Mouse (Mus musculus) kidney, adult 11 months (tissue): ENCODE measurements around the gene Irgm1.
"Not testable (repeated sequence)": the region's sequence is repeated elsewhere in the genome, so short reads cannot be mapped to it uniquely, and the experiment has no call there.

Experiments used
- DNase-seq: peaks from one replicate; pipeline ENCODE4 v3.0.0; 2022

Gene Irgm1

DNA sequence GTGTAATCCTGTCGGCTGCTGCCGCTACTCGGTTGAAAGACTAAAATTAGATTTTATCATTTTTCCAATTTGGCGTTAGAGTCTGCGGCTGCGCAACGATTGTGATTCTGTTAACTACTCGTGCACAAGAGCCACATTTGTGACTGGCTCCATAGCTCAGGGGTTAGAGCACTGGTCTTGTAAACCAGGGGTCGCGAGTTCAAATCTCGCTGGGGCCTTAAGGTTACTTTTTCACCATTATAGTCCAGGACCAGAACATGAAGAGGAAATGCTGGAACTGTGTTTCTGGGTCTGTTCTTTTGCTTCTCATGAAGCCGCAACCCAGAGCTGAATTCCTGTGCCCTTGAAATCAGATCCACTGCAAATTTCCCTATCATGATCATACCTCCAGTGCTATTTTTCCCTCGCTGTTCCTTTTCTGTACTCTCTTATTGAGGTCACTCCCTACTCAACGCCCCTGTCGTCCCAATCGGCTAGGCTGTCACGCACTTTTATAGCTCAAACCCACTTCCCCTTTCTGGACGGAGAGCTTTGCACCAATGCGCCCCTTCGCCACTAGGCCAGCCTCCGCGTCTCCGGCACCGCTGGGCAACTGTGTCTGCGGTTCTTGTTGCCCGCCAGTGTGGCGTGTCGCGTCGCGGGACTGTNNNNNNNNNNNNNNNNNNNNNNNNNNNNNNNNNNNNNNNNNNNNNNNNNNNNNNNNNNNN, 17.9 kb downstream of the Irgm1 start:
- peak; percentile 85 for DNase-seq

DNA sequence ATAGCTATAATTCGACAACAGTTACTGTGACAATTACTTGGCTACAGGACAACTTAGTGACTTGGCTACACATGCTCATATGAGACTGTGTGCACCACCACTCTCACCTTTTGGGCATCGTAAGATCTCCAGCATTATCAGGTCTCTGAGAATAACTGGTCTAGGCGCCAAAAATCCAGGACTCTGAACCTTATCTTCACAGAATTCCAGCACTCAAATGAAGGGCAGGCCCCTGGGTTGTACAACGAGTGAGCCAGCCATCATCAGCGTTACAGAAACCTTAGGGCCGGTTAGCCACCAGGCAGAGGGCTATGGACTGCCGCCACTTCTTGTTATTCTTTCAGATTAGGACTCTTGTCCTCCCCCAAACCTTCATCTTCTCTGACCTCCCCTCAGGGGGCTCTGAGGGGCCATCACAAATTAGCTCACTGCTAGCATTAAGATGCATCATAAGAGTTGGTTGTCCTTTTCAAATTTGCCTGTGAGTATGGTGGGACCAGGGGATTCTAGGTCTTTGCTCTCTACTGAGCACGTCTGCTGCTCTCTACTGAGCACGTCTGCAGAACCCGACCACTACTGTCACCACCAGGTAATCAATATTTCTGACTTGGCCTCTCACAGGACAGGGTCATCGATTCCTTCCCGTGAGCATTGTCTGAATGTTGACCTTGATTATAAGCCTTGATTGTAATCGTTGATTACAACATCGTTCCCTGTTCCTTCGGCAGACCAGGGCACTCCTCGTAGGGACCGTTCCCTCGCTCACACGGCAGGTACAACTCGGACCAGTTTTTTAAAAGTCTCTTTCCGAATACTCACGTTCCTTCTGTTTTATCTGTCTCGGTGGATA, 18.6 kb downstream of the Irgm1 start:
- DNase-seq = no peak

DNA sequence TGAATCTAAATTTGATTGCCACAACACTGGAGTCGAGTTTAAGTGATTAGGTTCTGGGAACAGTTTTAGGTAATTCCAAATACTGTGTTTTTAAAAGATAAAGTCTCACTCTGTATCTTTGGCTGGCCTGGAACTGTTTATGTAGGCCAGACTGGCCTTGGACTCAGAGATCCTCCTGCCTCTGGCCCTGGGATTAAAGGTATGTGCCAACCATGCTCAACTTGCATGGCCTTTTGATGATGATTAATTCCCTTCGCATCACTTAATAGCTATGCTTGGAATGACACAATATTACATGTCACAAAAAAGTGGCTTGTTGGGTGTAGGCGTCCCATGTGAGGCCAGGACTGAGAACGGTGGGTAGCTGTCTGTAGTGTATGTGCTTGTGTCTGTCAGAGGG, 19.3 kb downstream of the Irgm1 start:
- DNase-seq = no peak

DNA sequence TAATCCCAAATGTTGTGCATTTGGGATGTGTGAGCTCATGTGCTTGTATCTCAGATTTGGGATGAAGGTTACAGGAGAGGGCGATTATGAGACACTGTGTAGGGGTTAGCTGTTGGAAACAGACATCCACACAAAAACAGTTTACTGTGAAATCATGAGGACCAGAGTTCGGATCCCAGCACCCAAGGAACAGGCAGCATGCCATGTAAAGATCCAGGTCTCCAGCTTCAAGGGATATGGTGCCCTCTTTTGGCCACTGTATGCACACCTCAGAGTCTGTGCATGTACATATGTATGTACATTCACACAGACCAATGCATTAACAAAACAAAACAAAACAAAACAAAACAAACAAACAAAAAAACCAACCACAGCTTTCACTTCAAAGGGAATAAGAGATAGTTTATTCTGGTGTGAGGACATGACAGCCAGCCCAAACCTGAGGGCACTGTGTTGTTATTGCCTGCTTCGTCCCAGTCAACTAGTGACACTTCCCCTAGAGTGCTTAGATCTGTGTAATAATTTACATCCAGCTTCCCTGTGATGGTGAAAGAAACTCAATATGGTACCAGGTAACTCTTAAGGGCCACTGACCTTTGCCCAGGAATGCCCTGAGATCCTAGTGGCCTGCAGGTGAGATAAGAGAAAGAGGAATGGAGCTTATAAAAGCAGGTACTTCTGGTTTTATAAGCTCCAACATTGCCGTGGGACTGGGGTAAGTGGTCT, 20.1 kb downstream of the Irgm1 start:
- DNase-seq = no peak

DNA sequence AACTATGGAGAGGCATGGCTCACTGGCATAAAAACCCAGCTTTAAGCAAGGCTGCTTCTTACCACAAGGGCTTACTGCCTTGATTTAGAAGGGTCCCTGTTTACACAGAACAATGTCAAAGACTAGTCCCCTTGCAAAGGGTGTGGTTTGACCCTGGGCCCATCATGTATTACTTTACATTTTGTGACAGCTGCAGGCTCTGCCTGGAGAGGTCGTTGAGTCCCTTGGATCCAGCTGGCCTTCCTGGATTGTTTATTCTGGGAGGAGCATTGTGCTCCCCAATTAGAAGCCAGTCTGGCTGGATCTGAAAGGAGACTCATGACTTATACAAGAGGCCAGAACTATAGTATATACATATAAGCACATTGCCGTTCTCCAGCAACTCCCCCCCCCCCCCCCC, 21.2 kb downstream of the Irgm1 start:
- DNase-seq = no peak

DNA sequence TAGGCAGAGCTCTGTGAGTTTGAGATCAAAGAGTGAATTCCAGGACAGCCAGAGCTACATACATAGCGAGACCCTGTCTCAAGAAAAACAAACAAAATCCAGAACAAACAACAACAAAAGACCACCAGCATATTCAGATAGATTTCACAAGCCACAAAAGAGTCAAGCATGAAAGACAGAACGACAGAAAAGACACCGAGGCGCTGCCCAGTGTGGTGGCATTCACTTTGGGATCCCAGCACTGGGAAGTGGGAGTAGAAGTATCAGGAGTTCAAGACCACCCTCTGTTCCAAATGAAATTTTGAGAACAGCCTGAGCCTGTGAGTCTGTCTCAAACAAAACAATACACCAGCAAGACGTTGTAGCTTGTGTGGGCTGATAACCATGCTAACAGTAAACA, 24.6 kb downstream of the Irgm1 start:
- no peak for DNase-seq

DNA sequence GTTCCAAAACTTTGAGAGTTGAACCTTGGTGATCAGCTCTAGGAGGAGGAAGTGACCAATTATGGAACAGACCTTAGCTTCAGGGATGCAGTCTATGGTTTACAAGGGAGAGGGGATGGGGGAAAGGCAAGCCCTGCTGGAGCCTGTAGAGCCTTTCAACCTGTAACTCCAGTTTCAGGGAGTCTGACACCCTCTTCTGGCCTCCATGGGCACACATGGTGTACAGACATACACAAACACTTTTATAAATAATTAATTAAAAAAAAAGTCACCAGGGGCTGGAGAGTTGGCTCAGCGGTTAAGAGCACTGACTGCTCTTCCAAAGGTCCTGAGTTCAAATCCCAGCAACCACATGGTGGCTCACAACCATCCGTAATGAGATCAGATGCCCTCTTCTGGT, 25.1 kb downstream of the Irgm1 start:
- not testable (repeated sequence) for DNase-seq

DNA sequence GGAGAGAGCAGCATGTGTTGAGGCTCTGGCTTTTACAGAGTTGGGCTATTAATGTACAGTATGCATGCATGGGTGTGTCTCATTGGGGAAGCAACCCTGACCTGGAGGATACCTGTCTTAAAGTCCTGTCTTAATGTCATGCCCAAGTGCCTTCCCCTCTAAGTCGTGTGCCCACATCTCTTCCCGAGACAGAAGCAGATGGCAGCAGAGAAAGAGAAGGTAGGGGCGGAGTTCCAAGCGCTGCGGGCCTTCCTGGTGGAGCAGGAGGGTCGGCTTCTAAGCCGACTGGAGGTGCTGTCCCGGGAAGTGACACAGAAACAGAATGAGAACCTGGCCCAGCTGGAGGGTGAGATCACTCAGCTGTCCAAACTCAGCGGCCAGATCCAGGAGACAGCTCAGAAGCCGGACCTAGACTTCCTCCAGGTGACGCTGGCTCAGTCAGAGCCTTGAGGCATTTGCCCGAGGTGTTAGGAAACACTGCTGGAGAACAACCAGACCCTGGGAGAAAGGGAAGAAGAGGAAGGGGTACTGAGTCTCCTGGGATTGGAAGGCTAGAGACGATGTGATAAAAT, 26.2 kb downstream of the Irgm1 start:
- DNase-seq = no peak

DNA sequence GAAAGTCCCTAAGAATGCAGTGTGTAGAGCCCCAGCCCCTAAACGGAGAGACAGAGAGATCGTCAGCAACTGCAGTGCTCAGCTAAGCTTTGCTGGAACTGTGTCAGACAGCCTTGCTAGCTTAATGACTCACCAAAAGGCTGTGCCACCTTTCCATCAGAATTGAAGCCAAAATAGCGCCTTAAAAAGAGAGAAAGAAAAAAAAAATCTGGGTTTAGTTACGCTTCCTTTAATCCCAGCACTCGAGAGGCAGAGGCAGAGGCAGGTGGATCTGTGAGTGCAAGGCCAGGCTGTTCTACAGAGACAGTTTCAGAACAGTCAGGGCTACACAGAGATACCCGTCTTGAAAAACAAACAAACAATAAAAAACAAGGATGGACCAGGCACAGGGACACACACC, 27.2 kb downstream of the Irgm1 start:
- DNase-seq = peak; percentile 60

DNA sequence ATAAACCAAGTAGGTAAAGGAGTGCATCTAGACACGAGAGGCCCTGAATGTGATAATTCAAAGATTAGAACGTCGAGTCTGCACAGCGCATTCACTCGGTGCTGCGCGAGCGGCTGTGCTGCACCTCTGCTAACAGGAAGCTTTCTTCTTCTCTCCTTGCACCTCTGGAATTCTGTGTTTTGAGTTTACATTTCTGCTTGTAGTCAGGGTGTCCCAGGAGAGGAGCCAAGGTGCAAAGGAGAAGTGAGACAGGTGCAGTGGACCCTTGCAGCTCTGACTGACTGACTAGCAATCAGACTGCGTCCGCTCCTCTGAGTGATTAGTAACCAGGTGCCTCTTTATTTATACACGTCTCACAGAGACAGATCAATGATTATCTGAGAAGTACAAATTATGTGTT, 28.3 kb downstream of the Irgm1 start:
- DNase-seq = peak; percentile 87

DNA sequence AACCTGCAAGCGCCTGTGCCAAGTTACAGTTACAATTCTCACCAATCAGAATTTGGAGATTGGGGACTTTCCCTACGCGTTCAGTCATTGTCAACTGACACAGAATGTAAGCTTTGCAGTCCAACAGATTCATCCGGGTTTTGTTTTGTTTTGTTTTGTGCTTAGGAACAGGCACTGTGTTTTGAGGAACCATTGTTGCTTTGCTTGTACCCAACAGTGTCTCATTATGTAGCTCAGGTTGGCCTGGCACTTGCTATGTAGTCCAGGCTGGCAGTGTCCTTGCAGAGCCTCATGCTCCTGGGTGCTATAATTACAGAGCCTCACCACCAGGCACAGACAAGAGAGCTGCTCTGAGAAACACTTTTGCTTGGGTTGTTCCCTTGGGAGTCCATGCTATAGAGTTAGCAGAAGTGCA, 29.1 kb downstream of the Irgm1 start:
- DNase-seq = no peak

DNA sequence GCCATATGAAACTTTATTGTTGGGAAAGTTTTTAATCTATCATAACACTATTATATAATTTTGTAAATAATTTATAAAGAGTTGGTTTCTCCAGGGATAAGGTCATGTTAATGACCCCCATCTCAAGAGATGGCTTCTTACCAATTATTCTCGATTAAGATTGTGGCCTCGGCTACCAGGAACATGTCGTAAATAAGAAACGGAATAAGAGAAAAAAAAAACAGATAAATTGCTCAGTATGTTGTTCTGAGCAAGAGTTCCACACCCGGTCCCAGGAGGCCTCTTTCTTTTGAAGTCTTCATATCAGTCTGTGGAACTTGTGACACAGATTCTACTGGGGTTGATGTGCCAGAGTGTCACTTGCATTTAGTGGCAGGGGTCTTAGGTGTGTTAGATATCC, 30.3 kb downstream of the Irgm1 start:
- DNase-seq = no peak

DNA sequence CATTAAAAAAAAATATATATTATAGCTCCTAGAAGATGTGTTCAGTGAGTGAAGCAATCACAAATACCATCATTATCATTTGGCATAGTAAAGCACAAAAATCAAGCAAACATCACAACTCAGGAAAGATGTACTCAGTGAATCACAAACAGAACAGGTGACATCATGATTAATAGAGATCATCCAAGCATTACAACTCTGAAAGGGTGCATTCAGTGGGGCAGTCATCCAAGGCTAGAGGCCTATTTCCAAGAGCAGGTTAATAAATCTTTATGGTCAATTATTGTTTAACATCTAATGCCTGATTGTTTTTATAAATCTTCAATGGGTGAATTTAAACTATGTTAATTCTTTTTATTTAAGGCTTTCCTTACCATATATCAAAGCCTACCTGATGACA, 30.7 kb downstream of the Irgm1 start:
- peak; percentile 70 for DNase-seq

DNA sequence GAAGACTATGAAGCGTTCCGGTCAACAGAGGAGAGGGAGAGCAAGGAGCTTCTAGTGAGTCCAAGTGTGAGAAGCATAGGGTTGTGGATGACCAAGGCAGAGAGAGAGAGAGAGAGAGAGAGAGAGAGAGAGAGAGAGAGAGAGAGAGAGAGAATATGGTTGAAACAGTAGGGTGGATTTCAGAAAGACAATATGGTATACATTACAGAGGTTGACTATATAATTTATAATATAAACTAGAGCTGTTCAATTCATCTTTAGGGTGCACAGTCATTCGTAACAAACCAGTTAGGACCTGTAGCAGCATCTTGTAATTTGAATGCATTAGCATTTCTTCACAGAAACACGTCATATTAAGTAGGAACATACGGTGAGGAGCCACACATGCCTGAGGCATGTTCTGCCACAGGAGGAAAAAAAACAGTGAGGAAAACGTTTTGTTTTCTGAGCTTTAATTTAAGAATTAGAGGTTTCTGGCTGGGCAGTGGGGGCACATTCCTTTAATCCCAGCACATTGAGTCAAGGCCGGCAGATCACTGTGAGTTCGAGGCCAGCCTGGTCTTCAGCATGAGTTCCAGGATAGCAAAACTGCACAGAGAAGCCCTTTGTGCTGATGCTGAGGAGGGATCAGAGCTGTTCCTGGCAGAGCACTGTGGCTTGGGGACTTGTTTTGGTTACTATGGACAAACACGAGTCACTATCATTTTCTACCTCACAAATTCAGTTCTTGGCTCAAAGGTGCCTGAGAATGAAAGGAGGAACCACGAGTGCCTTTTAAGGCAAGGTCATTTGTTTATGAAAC, 32.4 kb downstream of the Irgm1 start:
- DNase-seq = no peak

DNA sequence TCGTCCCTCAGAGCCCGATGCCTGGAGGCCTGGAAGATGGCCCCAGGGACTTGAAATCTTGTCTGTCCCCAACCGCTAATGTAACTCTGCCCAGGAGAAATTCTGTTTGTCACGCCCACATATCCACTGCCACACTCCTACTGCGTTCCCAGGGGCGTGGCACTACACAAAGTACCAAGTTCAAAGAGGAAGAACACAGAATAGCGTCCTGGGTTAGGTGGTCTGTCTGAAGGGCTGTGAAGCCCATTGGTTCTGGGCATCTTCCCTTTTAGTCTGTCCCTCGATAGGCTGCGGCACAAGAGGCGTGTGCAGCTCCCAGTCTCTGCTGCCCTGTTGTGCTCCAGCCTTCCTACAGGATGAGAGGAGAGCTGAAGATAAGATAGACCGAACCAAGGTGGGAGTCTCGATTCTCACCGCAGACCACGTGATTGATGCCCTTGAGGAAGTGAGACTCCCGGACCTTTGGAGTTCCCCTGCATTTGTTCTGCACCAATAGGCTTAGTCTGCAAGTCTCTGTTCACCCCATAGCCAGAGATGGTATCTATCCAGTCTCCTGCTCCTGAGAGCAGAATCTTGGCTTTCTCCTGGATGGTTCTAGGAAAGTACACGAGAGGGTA, 33.2 kb downstream of the Irgm1 start:
- peak; percentile 68 for DNase-seq

DNA sequence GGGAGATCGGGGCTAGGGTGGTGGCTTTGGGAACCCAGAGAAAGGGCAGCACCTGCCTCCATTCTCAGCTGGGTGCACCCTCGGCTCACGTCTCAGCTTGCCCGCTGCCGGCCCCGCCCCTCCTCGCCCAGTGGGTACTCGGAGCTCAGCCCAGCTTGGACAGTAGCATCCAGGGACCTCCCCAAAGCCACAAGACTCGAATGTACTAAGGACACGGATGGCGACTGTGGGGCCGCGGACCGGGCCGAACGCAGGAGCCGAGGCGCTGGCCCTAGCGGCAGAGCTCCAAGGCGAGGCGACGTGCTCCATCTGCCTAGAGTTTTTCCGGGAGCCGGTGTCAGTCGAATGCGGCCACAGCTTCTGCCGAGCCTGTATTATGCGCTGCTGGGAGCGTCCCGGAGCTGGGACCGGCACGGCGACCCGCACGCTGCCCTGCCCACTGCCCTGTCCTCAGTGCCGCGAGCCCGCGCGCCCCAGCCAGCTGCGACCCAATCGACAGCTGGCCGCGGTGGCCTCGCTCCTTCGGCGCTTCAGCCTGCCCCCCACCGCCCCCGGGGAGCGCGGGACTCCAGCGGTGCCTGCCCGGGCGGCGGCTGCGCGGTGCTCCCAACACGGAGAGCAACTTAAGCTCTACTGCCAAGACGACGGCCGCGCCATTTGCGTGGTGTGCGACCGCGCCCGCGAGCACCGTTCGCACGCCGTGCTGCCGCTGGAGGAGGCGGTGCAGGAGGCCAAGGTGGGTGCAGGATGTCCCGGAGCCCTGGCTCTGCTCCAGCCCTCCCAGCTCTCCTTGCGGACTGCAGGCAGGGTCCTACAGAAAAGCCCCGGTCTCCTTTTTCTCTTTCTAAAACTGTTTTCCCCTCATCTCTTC, 33.9 kb downstream of the Irgm1 start:
- peak; percentile 53 for DNase-seq

DNA sequence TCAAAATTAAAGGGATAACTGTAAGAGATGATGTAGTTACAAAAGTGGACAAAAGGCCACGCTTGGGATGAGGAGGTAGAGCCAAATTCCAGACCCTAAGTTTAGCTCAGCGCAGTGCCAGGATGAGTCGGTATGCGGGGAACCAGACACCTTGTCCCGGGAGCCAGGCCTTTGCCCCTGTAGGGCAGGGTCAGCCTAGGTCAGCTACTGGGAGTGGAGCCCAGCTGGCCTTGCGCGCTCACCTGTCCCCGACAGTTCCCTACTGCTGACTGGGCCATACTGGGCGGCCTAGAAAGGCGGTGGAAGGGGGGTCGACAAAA, 34.5 kb downstream of the Irgm1 start:
- DNase-seq = peak; percentile 85

DNA sequence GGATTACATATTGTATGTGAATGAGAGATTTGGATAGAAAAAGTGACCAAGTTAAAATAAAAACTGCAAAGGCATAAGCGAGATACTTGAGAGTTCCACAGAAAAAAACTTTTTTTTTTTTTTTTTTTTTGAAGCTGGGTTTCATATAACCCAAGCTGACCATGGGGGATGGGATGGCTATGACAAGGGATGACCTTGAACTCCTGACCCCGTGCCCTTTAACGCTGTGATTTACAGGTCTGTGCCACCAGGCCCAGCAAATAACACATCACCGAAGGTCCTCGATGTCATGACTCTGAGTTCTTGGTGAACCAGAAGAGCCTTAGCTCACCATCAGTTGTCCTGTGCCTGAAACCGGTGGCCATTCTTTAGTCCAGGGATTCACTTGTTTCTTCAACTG, 35.6 kb downstream of the Irgm1 start:
- DNase-seq = no peak

DNA sequence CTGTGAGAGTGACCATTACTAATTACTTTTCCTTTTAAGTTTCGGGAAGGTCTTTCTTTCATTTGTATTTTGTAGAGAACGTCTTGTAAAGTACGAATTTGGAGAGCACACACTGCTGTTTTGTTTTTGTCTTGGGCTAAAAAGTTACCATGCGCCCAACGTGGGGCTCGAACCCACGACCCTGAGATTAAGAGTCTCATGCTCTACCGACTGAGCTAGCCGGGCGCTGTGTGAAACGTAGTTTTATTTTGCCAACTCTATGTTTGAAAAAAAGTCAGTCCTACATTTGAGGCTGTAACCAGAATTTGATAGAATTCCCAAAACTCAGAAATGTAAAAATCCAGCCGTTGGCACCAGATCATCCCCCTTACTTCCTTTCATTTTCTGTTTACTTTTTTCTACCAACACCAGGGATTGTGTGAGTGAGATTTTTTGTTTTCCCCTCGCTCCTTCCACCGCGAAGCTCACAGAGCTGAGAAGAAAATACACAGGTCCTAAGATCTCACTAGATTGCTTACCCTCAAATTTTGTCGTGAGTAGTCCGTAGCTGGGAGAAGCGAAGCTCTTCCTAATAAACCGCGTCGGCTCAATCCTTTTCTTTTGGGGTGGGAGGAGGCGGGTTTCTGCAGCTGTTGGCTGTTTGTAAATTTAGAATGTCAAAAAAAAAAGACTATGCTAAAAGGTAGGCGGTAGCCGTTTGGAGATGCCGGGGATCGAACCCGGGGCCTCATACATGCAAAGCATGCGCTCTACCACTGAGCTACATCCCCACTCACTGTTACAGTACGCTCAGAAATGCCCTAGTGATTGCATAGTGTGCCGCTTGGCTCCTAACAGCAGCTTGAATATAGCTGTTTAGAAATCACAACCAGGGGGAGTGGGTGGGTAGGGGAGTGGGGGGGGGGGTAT, 37.5 kb downstream of the Irgm1 start:
- DNase-seq = peak; percentile 89

DNA sequence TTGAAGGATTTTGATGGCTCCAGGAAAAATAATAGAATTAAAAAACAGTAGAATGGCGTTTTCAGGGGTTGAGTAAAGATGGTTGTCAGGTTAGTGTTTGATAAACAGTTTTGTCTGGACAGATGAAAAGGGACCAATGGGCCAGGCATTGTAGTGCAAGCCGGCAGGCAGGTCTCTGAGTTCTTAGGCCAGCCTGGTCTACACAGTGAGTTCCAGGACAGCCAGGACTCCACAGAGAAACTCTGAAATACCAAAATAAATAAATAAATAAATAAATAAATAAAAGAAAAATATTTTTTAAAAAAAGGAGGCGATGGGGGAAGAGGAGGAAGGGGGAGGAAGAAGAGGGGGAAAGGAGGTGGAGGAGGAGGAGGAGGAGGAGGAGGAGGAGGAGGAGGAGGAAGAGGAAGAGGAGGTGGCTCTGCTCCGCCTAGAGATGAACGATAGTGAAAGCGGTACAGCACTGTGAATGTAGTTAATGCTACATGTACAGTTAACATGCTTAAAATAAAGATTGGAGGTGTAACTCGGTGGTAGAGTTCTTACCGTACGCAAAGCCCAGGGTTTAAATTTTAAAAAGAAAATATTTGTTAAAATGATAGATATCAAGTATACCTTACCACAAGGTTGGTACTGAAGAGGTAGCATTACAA, 38.3 kb downstream of the Irgm1 start:
- DNase-seq = no peak
